Comparison of ENCODE assay signal across 9 mouse cellular contexts in genomic region chr9:77339571-77340148, GRCm38 (mm10). TPM values are rescaled to one million over a fixed set of nuclear protein-coding genes. Genes with fewer than 3 reads are reported as not detected.
DNase-seq lines count a peak whose midpoint lies in the region; ATAC-seq and TF ChIP-seq lines count a peak whose summit lies in the region.
"Had no signal": no experiment of that assay in that cellular context is flagged by ENCODE, and none has a peak within 500 bp of the region (broad histone marks: within the 10 kb centered on the region; RNA-seq: fewer than 3 reads in every experiment).

No protein-coding gene starts in this region.

- no peak for TF ChIP-seq CTCF in heart, adult 2 months (IDR thresholded peaks at IDR 0.05)

- no peaks in the 10 kb centered on the region for H3K27me3 ChIP-seq in heart, adult 2 months (ENCODE audit: control insufficient read depth, insufficient read depth, low read length)
- H3K27me3 ChIP-seq in lung, embryonic 16.5 days (ENCODE audit: control insufficient read depth, insufficient read depth, low read depth, low read length): no peaks in the 10 kb centered on the region
- H3K27me3 ChIP-seq in limb, embryonic 11.5 days (ENCODE audit: control insufficient read depth, insufficient read depth, low read length): no peaks in the 10 kb centered on the region
- no peaks in the 10 kb centered on the region for H3K27me3 ChIP-seq in stomach, embryonic 15.5 days (replicated peaks)

- 0 out of 2 replicates have a peak overlapping the region, but pooled peaks have one; percentile 8 for H3K4me3 ChIP-seq in heart, adult 2 months
- H3K4me3 ChIP-seq in lung, embryonic 16.5 days (ENCODE audit: low read length): no peak overlapping the region; the same call in 1 of the 2 replicates
- no peak overlapping the region for H3K4me3 ChIP-seq in limb, embryonic 11.5 days (ENCODE audit: low read depth, low read length)
- no peak overlapping the region for H3K4me3 ChIP-seq in stomach, embryonic 15.5 days (replicated peaks)

- H3K27ac ChIP-seq in heart, adult 2 months: peak overlapping the region; percentile 62
- no peak overlapping the region for H3K27ac ChIP-seq in lung, embryonic 16.5 days (ENCODE audit: low read length)
- H3K27ac ChIP-seq in limb, embryonic 11.5 days (replicated peaks; ENCODE audit: low read depth, low read length): no peak overlapping the region
- H3K27ac ChIP-seq in stomach, embryonic 15.5 days: no peak overlapping the region

- no peaks in the 10 kb centered on the region for H3K79me2 ChIP-seq in heart, adult 2 months (replicated peaks; ENCODE audit: control insufficient read depth, insufficient read depth, low read length)

- H3K36me3 ChIP-seq in heart, adult 2 months (ENCODE audit: control insufficient read depth, insufficient read depth, low read length): peaks cover 1% of the 10 kb centered on the region; the same call in 1 of the 2 replicates
- no peaks in the 10 kb centered on the region for H3K36me3 ChIP-seq in lung, embryonic 16.5 days (ENCODE audit: control insufficient read depth, insufficient read depth, low read length)
- H3K36me3 ChIP-seq in limb, embryonic 11.5 days (ENCODE audit: control insufficient read depth, insufficient read depth, low read length): no peaks in the 10 kb centered on the region
- H3K36me3 ChIP-seq in stomach, embryonic 15.5 days: no peaks in the 10 kb centered on the region

- 49% methylated on average over 7 of the region's 7 CpGs for WGBS in heart, adult 2 months
- 40% methylated on average over 7 of the region's 7 CpGs for WGBS in lung, embryonic 16.5 days
- WGBS in limb, embryonic 11.5 days: 44% methylated on average over 7 of the region's 7 CpGs
- 60% methylated on average over 7 of the region's 7 CpGs for WGBS in stomach, embryonic 15.5 days

- H3K4me1 ChIP-seq in heart, adult 2 months (ENCODE audit: control insufficient read depth, insufficient read depth, low read length): no peaks in the 10 kb centered on the region; the same call in 1 of the 2 replicates
- H3K4me1 ChIP-seq in lung, embryonic 16.5 days (replicated peaks; ENCODE audit: control insufficient read depth, insufficient read depth, low read length): peaks cover 8% of the 10 kb centered on the region; the same call in 1 of the 2 replicates
- H3K4me1 ChIP-seq in limb, embryonic 11.5 days (ENCODE audit: control insufficient read depth, insufficient read depth, low read length): no peaks in the 10 kb centered on the region
- H3K4me1 ChIP-seq in stomach, embryonic 15.5 days: no peaks in the 10 kb centered on the region

- no peaks in the 10 kb centered on the region for H3K9me3 ChIP-seq in lung, embryonic 16.5 days (ENCODE audit: control insufficient read depth, low read length)
- no peaks in the 10 kb centered on the region for H3K9me3 ChIP-seq in limb, embryonic 11.5 days (ENCODE audit: control insufficient read depth, low read length)
- no peaks in the 10 kb centered on the region for H3K9me3 ChIP-seq in stomach, embryonic 15.5 days

- intact Hi-C loops in heart, adult 2 months (cut with DNase I): loop anchor here (5.0 kb wide), 2 partner anchors 72 to 147 kb away; no protein-coding TSS in a partner anchor

- TF ChIP-seq EP300 in heart, adult 2 months (IDR thresholded peaks at IDR 0.05; ENCODE audit: insufficient read depth, low read depth, low read length): no peak

- H3K9ac ChIP-seq in heart, adult 2 months (ENCODE audit: low read depth, low read length): peak overlapping the region; percentile 48; the same call in 1 of the 2 replicates
- no peak overlapping the region for H3K9ac ChIP-seq in lung, embryonic 16.5 days (ENCODE audit: low read length)
- no peak overlapping the region for H3K9ac ChIP-seq in limb, embryonic 11.5 days (ENCODE audit: low read length)
- H3K9ac ChIP-seq in stomach, embryonic 15.5 days: no peak overlapping the region

- no peak for TF ChIP-seq POLR2A in heart, adult 2 months (IDR thresholded peaks at IDR 0.05; ENCODE audit: insufficient read depth, low read depth, low read length)

- H3K4me2 ChIP-seq in lung, embryonic 16.5 days (ENCODE audit: low read depth, low read length): peak overlapping the region; percentile 58
- peak overlapping the region; percentile 34 for H3K4me2 ChIP-seq in limb, embryonic 11.5 days (ENCODE audit: low read depth, severe bottlenecking)
- peak overlapping the region; percentile 33; the same call in 1 of the 2 replicates for H3K4me2 ChIP-seq in stomach, embryonic 15.5 days

- no peak for ATAC-seq in lung, embryonic 16.5 days (ENCODE audit: low read depth)
- ATAC-seq in limb, embryonic 11.5 days (ENCODE audit: insufficient number of reproducible peaks, low FRiP score, low TSS enrichment, low read depth): no peak
- no peak for ATAC-seq in stomach, embryonic 15.5 days (ENCODE audit: insufficient read depth, low FRiP score, low read depth)

- DNase-seq in heart, adult 2 months: no peak
- DNase-seq in heart, adult 18-20 months: no peak
- no peak for DNase-seq in lung, adult 18-20 months
- DNase-seq in limb, embryonic 11.5 days (ENCODE audit: low spot score): no peak
- no peak for DNase-seq in ovary, adult 18-20 months (ENCODE audit: low spot score)
- DNase-seq in yolk sac, embryonic 10.5 days (ENCODE audit: low spot score): no peak

RNA-seq across cellular contexts. Expression of gene Mlip, which starts 13.1 kb away (rescaled TPM):
- total RNA-seq in heart, adult 2 months (2021): 100 to 1,000 TPM; 128 to 148 TPM
- polyA plus RNA-seq in heart, adult 2 months (2012; rRNA removed): 110 and 153 TPM in 2 replicates
- total RNA-seq in heart, adult 18-20 months (2021): 100 to 1,000 TPM; 154 to 164 TPM
- 4.7 and 5.6 TPM in 2 replicates for polyA plus RNA-seq in lung, embryonic 16.5 days (2015; fragmentation: Nextera tagmentation; extraction: Ambion mirVana)
- 0.25 TPM in 1 of 2 replicates, not detected in the other for polyA plus RNA-seq in limb, embryonic 11.5 days (2014; fragmentation: Nextera tagmentation; extraction: Ambion mirVana)
- 0.59 and 0.64 TPM in 2 replicates for polyA plus RNA-seq in stomach, embryonic 15.5 days (2015; fragmentation: Nextera tagmentation; extraction: Ambion mirVana)
- polyA plus RNA-seq: small intestine, adult 2 months had no signal

Comparison
In these comparisons a context has a peak if more than half of its experiments do, and no peak if none do; other contexts are left out.
1. RNA of gene Mlip, which starts 13.1 kb away (polyA plus RNA-seq): 110 to 153 TPM in heart, adult 2 months; 4.7 to 5.6 TPM in lung, embryonic 16.5 days, 0.59 to 0.64 TPM in stomach, embryonic 15.5 days and 0.25 TPM in limb, embryonic 11.5 days; every median in the first group is over 10 times any median in the second.
2. Peak in every context shown above with its lines, with median percentiles within 50 percentile points of each other: H3K4me2 ChIP-seq.